Mouse (Mus musculus): ENCODE measurements at regions not wholly inside any gene's neighbourhood (a gene's known extent, or its start where the extent isn't known, plus 50 kb on each side); places are given as distances from the start of the nearest gene placed in this dataset.

DNA sequence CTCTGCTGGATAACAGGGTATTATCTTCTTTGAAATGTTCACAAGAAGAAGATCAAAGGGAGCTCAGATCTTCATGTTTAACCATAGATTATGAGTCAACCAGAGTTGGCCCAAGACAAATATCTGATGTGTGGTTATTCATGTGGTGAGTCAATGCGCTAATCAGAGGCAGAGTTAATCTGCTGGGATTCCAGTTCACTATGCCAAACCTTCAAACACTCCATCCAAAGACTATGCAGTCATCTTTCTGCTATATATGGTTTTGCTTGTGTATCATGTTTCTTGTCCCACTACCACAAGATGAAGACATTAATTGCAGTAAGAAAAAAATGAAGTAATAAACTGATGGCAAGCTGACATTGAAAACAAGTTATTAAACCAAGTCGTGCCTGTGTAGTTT, 561.8 kb upstream of the Gm9747 start:
- no peaks in the 10 kb centered on the region for H3K4me1 ChIP-seq
- no peak overlapping the region for H3K4me3 ChIP-seq (replicated peaks)
- no peak overlapping the region for H3K9ac ChIP-seq
- no peak for ATAC-seq (ENCODE audit: low FRiP score)
- no peaks in the 10 kb centered on the region for H3K9me3 ChIP-seq
- 93% methylated on average over 2 of the region's 2 CpGs for WGBS
- no peaks in the 10 kb centered on the region for H3K27me3 ChIP-seq
- H3K27ac ChIP-seq, result no peak overlapping the region
- H3K36me3 ChIP-seq (replicated peaks), result no peaks in the 10 kb centered on the region
- no peak overlapping the region for H3K4me2 ChIP-seq

DNA sequence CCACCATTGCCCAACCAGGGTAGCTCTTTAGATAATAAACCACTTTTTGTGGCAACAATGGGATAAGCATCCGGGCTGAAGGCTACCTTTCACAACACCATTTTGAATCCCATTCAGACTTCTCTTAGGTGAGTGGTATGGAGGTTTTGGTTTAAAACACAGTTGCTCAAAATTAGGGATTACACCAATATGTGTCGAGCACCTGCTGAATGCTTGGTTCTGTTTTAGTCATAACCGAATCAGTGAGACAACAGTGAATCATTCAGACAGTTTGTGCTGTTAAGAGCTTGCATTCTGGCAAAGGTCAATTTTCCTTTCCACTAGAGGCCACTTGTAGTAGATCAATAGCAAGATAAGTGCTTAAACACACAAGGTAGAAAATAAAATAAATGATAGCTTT, 561.2 kb upstream of the Gm9747 start:
- Histone ChIP-seq H3K4me1 (no peaks in the 10 kb centered on the region), H3K27me3 (no peaks in the 10 kb centered on the region), H3K9me3 (no peaks in the 10 kb centered on the region), H3K4me2 (no peak overlapping the region), H3K9ac (no peak overlapping the region), H3K36me3 (replicated peaks) (no peaks in the 10 kb centered on the region), H3K27ac (no peak overlapping the region), H3K4me3 (replicated peaks) (no peak overlapping the region)
- no peak for ATAC-seq (ENCODE audit: low FRiP score)
- 91% methylated on average over 3 of the region's 3 CpGs for WGBS

DNA sequence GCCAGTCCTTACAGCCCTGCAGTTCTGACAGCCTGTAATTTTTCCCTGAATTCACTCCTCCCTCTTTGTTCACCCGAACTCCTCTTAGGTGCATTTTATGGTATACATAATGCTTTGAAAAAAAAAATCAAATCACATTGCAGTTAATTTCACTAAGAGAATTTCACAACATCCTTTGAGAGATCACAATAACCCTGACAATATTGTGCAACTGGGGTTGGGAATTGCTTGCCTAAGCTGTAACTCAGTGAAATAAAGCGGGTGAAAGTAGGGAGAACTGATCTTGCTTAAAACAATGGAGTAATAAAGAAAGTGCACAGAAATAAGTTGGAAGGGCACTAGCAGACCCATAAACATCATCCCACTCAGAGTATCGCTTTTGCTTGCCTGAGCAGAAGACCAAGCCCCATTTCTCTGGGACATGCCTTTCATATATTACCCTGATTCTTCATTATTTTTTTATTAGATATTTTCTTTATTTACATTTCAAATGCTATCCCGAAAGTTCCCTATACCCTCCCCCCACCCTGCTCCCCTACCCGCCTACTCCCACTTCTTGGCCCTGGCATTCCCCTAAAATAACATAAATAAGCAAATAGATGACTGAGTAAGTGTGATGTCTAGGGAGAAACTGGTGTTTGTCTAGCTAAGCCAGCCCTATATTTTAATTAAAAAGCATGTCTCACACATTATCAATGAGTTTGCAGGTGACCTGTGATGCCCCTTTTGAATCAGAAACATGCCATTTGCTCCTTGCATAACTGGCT, 557.2 kb upstream of the Gm9747 start:
- Histone ChIP-seq H3K27me3 (no peaks in the 10 kb centered on the region), H3K4me1 (no peaks in the 10 kb centered on the region), H3K9me3 (no peaks in the 10 kb centered on the region), H3K4me2 (no peak overlapping the region), H3K36me3 (replicated peaks) (no peaks in the 10 kb centered on the region), H3K27ac (no peak overlapping the region), H3K4me3 (replicated peaks) (no peak overlapping the region), H3K9ac (no peak overlapping the region)
- ATAC-seq (ENCODE audit: low FRiP score), result no peak
- 79% methylated on average over 5 of the region's 5 CpGs for WGBS

DNA sequence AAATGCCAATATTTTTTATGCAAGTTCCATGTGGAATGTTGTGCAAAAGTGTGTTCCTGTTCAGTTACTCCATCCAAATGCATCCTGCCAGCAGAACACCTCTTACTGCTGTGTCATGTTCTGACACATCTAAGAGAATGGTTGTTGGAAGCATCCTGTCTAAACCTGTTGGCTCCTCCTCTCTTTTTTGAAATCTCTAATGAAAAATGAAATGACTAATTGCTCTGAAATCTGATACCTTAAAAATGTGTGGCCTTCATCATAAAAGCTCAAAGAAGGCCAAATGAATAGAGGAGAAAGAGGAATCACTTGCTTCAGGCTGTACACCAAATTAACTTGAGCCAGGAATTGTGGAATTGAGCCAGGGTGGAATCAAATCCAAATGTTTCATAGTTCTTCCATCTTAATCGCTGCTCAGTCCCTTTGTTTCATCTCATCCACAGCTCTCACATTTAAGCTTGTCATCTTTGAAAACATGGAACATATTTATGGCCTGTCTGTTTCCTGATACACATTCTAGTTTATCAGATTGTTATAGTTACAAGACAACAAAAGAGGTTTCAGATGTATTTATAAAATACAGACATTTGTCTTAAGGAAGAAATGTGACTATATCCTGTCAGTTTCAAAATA, 555.0 kb upstream of the Gm9747 start:
- H3K27ac ChIP-seq, result no peak overlapping the region
- ATAC-seq (ENCODE audit: low FRiP score), result no peak

DNA sequence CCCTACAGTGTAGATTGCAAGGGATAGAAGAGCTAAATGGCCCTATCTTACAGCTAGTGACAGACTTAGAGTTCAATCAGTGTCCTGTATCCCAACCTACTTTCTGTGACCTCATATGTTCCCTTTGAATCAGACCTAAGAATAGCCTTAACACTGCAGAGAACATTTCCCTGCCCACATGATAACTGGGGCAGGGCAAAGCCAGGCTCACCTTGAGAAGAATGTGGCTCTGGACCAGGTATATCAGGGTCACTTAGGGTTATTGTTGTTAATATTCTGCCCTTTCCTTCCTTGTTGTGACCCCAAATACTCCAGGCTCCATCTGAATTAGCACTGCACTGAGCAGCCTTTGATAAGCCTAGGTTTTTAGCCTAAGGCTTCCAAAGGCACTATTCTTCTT, 536.8 kb upstream of the Gm9747 start:
- Histone ChIP-seq H3K27me3 (no peaks in the 10 kb centered on the region), H3K9ac (no peak overlapping the region), H3K4me3 (replicated peaks) (no peak overlapping the region), H3K36me3 (replicated peaks) (no peaks in the 10 kb centered on the region), H3K27ac (no peak overlapping the region), H3K4me2 (no peak overlapping the region), H3K4me1 (no peaks in the 10 kb centered on the region), H3K9me3 (no peaks in the 10 kb centered on the region)
- ATAC-seq (ENCODE audit: low FRiP score), result no peak

More for the DNA sequence above, 555.0 kb upstream of the Gm9747 start:
- no peak overlapping the region for H3K9ac ChIP-seq
- no peak overlapping the region for H3K4me2 ChIP-seq
- H3K4me1 ChIP-seq, result no peaks in the 10 kb centered on the region
- no peaks in the 10 kb centered on the region for H3K36me3 ChIP-seq (replicated peaks)
- H3K27me3 ChIP-seq, result no peaks in the 10 kb centered on the region
- H3K9me3 ChIP-seq, result no peaks in the 10 kb centered on the region
- WGBS, result 62% methylated on average over 1 of the region's 1 CpGs
- no peak overlapping the region for H3K4me3 ChIP-seq (replicated peaks)

- WGBS, result 88% methylated on average over 4 of the region's 4 CpGs
- H3K9me3 ChIP-seq, result no peaks in the 10 kb centered on the region
- no peak overlapping the region for H3K4me3 ChIP-seq (replicated peaks)
- H3K36me3 ChIP-seq (replicated peaks), result no peaks in the 10 kb centered on the region
- no peak overlapping the region for H3K9ac ChIP-seq
- no peak overlapping the region for H3K4me2 ChIP-seq
- H3K27ac ChIP-seq, result no peak overlapping the region
- no peaks in the 10 kb centered on the region for H3K4me1 ChIP-seq
- ATAC-seq (ENCODE audit: low FRiP score), result no peak
- H3K27me3 ChIP-seq, result no peaks in the 10 kb centered on the region
Measured at GRCm38 (mm10) chr1:81709169-81709568, 523.7 kb upstream of the Gm9747 start.

GRCm38 (mm10) chr1:81717091-81717490, 515.8 kb upstream of the Gm9747 start:
- no peak for ATAC-seq (ENCODE audit: low FRiP score)
- H3K9me3 ChIP-seq, result no peaks in the 10 kb centered on the region
- no peaks in the 10 kb centered on the region for H3K36me3 ChIP-seq (replicated peaks)
- H3K9ac ChIP-seq, result no peak overlapping the region
- H3K27me3 ChIP-seq, result no peaks in the 10 kb centered on the region
- 87% methylated on average over 6 of the region's 6 CpGs for WGBS
- H3K4me1 ChIP-seq, result no peaks in the 10 kb centered on the region
- H3K27ac ChIP-seq, result no peak overlapping the region
- H3K4me2 ChIP-seq, result no peak overlapping the region
- no peak overlapping the region for H3K4me3 ChIP-seq (replicated peaks)

DNA sequence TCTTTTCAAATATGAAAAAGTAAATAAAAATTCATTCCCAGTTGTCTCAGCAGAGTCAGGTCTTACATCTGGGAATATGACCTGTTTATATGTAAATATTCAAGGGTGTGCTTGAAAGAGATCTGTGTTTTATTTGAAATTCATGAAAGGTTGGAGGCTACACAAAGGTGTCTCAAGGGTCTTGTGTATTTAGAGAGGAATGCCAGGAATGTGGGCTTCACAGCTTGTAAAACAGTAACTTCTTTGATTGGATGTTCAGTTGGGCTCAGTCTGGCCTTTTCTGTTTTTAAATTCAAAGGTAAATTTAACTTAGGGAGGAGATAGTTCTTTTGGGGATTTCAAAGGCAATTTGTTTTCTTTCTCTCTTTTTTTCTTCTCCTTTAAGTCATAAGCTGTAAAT, 514.7 kb upstream of the Gm9747 start:
- Histone ChIP-seq H3K9me3 (no peaks in the 10 kb centered on the region), H3K4me2 (no peak overlapping the region), H3K27ac (no peak overlapping the region), H3K27me3 (no peaks in the 10 kb centered on the region), H3K9ac (no peak overlapping the region), H3K36me3 (replicated peaks) (no peaks in the 10 kb centered on the region), H3K4me3 (replicated peaks) (no peak overlapping the region), H3K4me1 (no peaks in the 10 kb centered on the region)
- ATAC-seq (ENCODE audit: low FRiP score), result no peak

DNA sequence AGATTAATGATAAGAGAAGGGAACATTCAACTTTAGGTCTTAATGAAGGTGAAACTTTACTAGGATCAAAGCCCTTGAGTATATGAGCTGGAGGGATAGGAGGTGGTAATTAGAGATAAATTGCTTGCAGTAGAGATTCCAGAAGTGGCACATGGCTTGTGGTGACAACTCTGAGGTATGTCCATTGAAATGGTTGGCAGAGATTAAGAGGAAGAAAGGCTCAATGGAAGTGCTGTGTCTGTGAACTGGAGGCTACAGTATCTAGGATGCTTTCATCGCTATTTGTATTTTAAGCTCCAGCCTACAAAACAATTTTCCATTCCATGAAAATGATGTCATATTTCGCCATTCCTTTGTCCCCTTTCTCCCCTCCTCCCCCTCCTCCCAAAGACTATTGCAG, 508.1 kb upstream of the Gm9747 start:
- H3K4me1 ChIP-seq, result no peaks in the 10 kb centered on the region
- H3K9me3 ChIP-seq, result no peaks in the 10 kb centered on the region
- H3K4me2 ChIP-seq, result no peak overlapping the region
- H3K27ac ChIP-seq, result no peak overlapping the region
- ATAC-seq (ENCODE audit: low FRiP score), result no peak
- 91% methylated on average over 2 of the region's 2 CpGs for WGBS
- no peaks in the 10 kb centered on the region for H3K27me3 ChIP-seq
- H3K36me3 ChIP-seq (replicated peaks), result no peaks in the 10 kb centered on the region
- no peak overlapping the region for H3K4me3 ChIP-seq (replicated peaks)
- H3K9ac ChIP-seq, result no peak overlapping the region

GRCm38 (mm10) chr1:81726268-81727132, 506.4 kb upstream of the Gm9747 start:
- H3K27me3 ChIP-seq, result no peaks in the 10 kb centered on the region
- H3K4me1 ChIP-seq, result no peaks in the 10 kb centered on the region
- ATAC-seq (ENCODE audit: low FRiP score), result peak; percentile 14; the same call in 1 of the 2 replicates
- 79% methylated on average over 2 of the region's 2 CpGs for WGBS
- no peaks in the 10 kb centered on the region for H3K36me3 ChIP-seq (replicated peaks)
- H3K9me3 ChIP-seq, result no peaks in the 10 kb centered on the region
- H3K9ac ChIP-seq, result no peak overlapping the region
- no peak overlapping the region for H3K4me2 ChIP-seq
- no peak overlapping the region for H3K4me3 ChIP-seq (replicated peaks)
- no peak overlapping the region for H3K27ac ChIP-seq

- H3K27me3 ChIP-seq, result no peaks in the 10 kb centered on the region
- H3K9ac ChIP-seq, result no peak overlapping the region
- H3K4me1 ChIP-seq, result 0 out of 2 replicates have a peak, but pooled peaks cover 3% of the 10 kb centered on the region
- H3K4me3 ChIP-seq (replicated peaks), result no peak overlapping the region
- H3K4me2 ChIP-seq, result no peak overlapping the region
- no peak overlapping the region for H3K27ac ChIP-seq
- 88% methylated on average over 6 of the region's 6 CpGs for WGBS
- ATAC-seq (ENCODE audit: low FRiP score), result no peak
- H3K36me3 ChIP-seq (replicated peaks), result no peaks in the 10 kb centered on the region
- H3K9me3 ChIP-seq, result no peaks in the 10 kb centered on the region
Measured at GRCm38 (mm10) chr1:81737111-81737833, 495.6 kb upstream of the Gm9747 start.

DNA sequence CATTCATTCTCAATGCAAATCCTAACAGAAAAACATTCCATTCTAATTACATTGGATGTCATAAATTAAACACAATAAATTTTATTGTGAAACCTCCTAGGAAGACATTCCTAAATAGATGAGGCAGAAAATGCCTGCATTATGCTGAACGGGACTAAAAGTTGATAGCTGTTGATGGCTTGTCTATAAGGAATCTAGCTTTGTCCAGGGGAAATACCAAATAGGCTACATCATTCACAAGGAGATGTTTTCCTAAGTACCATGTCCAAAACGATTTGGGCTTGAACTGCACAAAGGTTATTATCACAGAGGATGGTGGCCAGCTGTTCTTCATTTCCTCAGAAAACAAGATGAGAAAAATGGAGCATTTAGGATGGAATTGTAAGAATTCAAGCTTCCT, 494.5 kb upstream of the Gm9747 start:
- Histone ChIP-seq H3K27me3 (no peaks in the 10 kb centered on the region), H3K4me1 (0 out of 2 replicates have a peak, but pooled peaks cover 3% of the 10 kb centered on the region), H3K4me3 (replicated peaks) (no peak overlapping the region), H3K9ac (no peak overlapping the region), H3K27ac (no peak overlapping the region), H3K4me2 (no peak overlapping the region), H3K36me3 (replicated peaks) (no peaks in the 10 kb centered on the region), H3K9me3 (no peaks in the 10 kb centered on the region)
- ATAC-seq (ENCODE audit: low FRiP score), result no peak
- 25% methylated on average over 2 of the region's 2 CpGs for WGBS

Data from forebrain, embryonic 12.5 days (tissue).